Mouse (Mus musculus) c-Kit-positive CD71-positive TER-119-positive erythroid progenitor cells, embryonic 14.5 days (primary cell): ENCODE data around the gene Dnah7a.
"Not testable (repeated sequence)": the region's sequence is repeated elsewhere in the genome, so short reads cannot be mapped to it uniquely, and the experiment has no call there.

ENCODE experiments used
- DNase-seq: peaks from one replicate; pipeline ENCODE4 v3.0.0-alpha.2; 2013; ENCODE audit warnings: low spot score

Gene Dnah7a

DNA sequence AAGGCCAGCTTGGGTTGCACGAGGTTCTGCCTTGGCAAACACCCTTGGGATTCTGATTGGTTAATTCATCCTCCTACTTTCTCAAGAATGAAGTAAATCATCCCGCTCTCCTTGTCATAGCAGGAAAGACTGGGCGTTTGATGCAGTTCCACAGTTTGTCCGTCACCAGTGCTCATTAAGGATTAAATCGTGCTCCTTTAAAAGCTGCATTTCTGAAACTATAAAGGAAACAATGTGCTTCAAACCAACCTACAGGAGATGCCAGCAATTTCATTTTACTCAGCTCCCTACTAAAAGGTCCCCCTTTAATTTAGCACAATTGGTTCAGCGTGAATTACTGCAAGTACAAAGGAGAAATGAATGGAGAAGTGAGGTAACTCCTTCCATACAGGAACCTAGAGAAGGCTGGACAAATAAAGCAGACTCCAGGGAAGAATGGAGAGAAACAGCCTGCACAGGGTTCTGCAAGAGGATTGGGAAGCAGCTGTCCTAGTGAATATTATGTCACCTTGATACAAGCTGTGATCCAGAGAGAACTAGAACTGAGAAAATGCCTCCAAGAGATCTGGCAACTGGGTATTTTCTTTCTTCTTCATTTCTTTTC lies 322.4 kb downstream of the Dnah7a start:
- no peak for DNase-seq

DNA sequence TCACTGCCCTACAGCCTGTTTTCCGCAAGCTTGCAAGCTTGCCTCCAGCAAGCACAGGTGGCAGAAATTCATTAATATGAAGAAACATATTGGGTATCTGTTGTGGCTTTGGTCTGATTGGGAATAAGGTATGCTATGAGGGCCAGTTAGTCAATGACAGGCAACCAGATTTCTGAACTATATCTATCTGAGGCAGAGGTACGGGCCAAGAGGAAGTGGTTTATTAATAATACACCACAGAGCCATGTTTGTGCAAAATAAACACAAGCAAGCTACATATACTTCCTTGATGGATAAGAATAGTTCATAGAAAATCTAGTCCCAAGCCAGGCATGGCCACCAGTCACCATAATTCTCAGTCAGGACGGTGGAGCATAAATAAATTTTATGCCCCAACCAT lies 328.9 kb downstream of the Dnah7a start:
- no peak for DNase-seq

DNA sequence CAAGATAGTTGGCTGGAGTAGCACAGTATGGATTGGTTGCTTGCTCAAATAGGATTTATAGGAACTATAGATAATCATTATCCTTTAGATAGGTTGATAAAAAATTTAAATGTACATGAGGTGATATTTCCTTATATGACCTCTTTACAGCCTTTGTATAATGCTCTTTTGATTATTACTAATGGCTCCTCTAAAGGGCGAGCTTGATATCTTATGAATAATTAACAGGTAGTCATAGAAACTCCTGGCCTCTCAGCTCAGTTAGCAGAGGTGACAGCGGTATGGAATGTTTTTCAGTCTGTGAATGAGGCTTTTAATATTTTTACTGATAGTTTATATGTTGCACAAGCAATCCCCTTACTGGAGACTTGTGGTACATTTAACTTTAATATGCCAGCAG lies 330.6 kb downstream of the Dnah7a start:
- DNase-seq = not testable (repeated sequence)

DNA sequence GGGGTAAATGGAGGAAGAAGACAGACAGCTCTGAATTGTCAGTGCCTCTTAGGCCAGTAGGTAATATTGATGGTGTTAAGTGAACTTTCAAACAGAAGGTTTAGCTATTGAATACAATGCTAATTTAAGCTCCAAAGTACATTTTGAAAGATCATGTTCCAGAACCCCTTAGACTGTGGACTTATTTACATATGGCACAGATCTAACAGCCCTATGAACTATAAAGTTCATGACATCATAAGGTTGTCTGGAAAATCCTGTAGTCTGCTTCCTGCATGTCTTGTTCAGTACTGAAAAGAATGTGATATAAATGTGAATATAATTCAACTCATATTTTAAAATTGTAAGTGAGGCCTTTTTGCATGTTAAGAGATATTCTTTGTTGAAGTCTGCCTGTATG lies 347.6 kb downstream of the Dnah7a start:
- no peak for DNase-seq

DNA sequence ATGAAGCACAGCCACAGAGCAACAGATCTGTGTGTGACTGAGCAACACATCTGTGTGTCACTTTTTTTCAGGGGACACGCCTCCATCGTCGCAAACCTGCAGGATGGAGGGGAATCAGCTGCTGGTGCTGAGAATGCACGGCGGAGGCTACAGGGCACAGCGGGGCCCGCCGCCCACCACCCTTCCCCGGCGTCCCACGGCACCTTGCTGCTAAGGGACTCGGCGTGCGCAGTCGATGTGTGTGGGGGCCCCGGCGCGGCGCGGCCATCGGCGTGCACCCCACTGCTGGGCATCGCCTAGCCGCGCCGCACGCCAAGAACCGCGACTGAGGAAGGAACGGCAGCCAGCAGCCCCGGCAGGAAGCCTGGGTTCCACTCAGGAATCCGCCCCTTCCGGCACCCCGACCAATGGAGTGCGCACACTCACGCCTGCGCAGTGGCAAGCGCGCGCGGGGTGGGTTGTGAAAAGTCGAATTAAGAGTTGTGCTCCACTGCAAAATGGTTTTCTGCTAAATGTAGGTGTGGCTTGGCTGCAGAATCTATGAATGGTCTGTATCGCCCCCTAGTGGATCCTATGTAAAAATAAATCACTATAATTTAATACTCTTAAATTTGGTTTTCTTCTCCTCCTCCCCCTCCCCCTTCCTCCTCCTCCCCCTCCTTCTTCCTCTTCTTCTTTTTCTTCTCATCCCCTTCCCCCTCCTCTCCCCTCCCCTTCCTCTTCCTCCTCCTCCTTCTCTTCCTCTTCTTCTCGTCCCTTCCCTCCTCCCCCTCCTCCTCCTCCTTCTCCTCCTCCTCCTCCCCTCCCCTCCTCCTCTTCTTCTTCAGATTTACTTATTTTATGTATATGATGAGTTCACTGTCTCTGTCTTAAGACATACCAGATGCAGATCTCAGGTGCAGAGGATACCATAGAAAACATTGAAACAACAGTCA lies 354.0 kb downstream of the Dnah7a start, which contains the start of the genes Asdurf, Gm28551 and Asnsd1:
Gene Asdurf, minus strand, starts transcription at position 293 of the 935 bp plus-strand sequence.
Gene Gm28551, minus strand, starts transcription at position 341 of the 935 bp plus-strand sequence.
Gene Asnsd1, minus strand, starts transcription at position 426 of the 935 bp plus-strand sequence.
- DNase-seq = peak; percentile 97
